7 mouse cellular contexts compared by ENCODE assay signal in the genomic region with DNA sequence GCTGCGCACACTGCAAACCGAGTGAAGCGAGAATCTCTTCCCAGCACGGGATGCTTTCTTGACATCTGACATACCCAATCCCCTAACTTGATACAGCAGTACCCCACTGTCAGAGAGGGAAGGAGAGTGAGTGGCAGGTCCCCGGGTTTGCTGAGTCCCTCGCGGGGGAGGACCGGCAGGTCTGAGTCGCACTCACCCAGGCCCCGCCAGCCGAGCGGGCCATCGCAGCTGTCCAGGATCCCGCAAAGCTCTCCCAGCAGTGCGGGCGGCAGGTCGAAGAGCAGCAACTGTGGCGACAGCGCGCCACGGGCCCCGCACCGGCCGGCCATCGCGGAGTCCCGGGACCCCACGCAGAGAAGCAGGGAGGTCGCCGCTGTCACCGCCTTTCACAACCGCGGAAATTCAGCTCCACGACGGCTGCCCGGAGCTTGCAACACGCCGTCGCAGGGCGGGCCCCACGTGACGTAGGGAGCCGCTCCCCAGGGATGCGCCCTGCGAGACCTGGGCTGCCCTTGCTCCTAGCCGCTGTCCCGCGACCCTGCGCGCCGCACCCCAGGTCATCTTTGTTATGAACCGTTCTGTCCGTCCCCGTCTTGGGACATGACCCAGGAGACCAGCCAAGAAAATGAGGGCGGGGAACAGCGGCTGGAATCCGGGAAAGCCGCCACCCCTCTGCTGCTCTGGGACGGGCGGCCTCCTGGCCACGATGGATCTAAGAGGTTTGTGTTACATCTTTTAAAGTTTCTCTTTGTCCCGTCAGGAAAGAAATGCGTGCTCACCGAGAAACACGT. TPM values are rescaled to one million over a fixed set of nuclear protein-coding genes. Genes with fewer than 3 reads are reported as not detected.
DNase-seq lines count a peak whose midpoint lies in the region; ATAC-seq and TF ChIP-seq lines count a peak whose summit lies in the region.

Gene Tmbim4 (plus strand): TSS at position 460 of the 791 bp plus-strand sequence.

- peaks cover 9% of the 10 kb centered on the region for H3K27me3 ChIP-seq in intestine, postnatal 0 days (replicated peaks; ENCODE audit: control insufficient read depth, insufficient read depth, low read length)
- peaks cover 19% of the 10 kb centered on the region for H3K27me3 ChIP-seq in limb, embryonic 12.5 days
- peaks cover 26% of the 10 kb centered on the region for H3K27me3 ChIP-seq in midbrain, embryonic 13.5 days

- peak within 1 kb of the TSS; percentile 60 for H3K4me3 ChIP-seq in intestine, postnatal 0 days (ENCODE audit: low read depth, low read length)
- H3K4me3 ChIP-seq in limb, embryonic 12.5 days (replicated peaks), result peak within 1 kb of the TSS; percentile 61
- peak within 1 kb of the TSS; percentile 47 for H3K4me3 ChIP-seq in midbrain, embryonic 13.5 days (replicated peaks)

- H3K9ac ChIP-seq in intestine, postnatal 0 days (ENCODE audit: low read depth, low read length), result peak within 1 kb of the TSS; percentile 50
- peak within 1 kb of the TSS; percentile 65 for H3K9ac ChIP-seq in limb, embryonic 12.5 days (replicated peaks)
- peak within 1 kb of the TSS; percentile 54 for H3K9ac ChIP-seq in midbrain, embryonic 13.5 days (replicated peaks)

- peak within 1 kb of the TSS; percentile 57 for H3K27ac ChIP-seq in intestine, postnatal 0 days (ENCODE audit: low read depth, low read length)
- no peak within 1 kb of the TSS for H3K27ac ChIP-seq in limb, embryonic 12.5 days
- no peak within 1 kb of the TSS for H3K27ac ChIP-seq in midbrain, embryonic 13.5 days

- no peak for TF ChIP-seq CTCF in intestine, postnatal 0 days (IDR thresholded peaks at IDR 0.05; ENCODE audit: low read depth)

- peak within 1 kb of the TSS; percentile 95 for H3K4me2 ChIP-seq in intestine, postnatal 0 days (replicated peaks; ENCODE audit: low read depth)
- peak within 1 kb of the TSS; percentile 87 for H3K4me2 ChIP-seq in limb, embryonic 12.5 days
- H3K4me2 ChIP-seq in midbrain, embryonic 13.5 days (replicated peaks), result peak within 1 kb of the TSS; percentile 73

- 2% methylated on average over 65 of the region's 65 CpGs for WGBS in intestine, postnatal 0 days
- 1% methylated on average over 65 of the region's 65 CpGs for WGBS in limb, embryonic 12.5 days
- 1% methylated on average over 65 of the region's 65 CpGs for WGBS in midbrain, embryonic 13.5 days

- peak; percentile 43 for ATAC-seq in activated CD4-positive, CD25-positive, alpha-beta regulatory T cell, adult 4 months
- peak; percentile 70 for ATAC-seq in granulocyte monocyte progenitor cell, adult 5-6 weeks (replicated peaks; ENCODE audit: poor library complexity, severe bottlenecking)
- ATAC-seq in intestine, postnatal 0 days, result peak; percentile 79
- ATAC-seq in limb, embryonic 12.5 days (ENCODE audit: insufficient number of reproducible peaks, insufficient read depth, low FRiP score, low TSS enrichment, low read depth), result peak; percentile 63; the same call in 1 of the 2 replicates
- peak; percentile 77 for ATAC-seq in midbrain, embryonic 13.5 days

- peak; percentile 59 for DNase-seq in embryo, embryonic 10.5 days (ENCODE audit: low spot score)
- DNase-seq in spleen, postnatal 10 days (ENCODE audit: low spot score in 2 of 2), result peak; percentile 77 to 84

- H3K36me3 ChIP-seq in intestine, postnatal 0 days (ENCODE audit: control insufficient read depth, insufficient read depth), result no peaks in the 10 kb centered on the region
- no peaks in the 10 kb centered on the region for H3K36me3 ChIP-seq in limb, embryonic 12.5 days
- H3K36me3 ChIP-seq in midbrain, embryonic 13.5 days, result no peaks in the 10 kb centered on the region

- no peaks in the 10 kb centered on the region for H3K9me3 ChIP-seq in intestine, postnatal 0 days (ENCODE audit: control insufficient read depth)
- no peaks in the 10 kb centered on the region for H3K9me3 ChIP-seq in limb, embryonic 12.5 days
- no peaks in the 10 kb centered on the region for H3K9me3 ChIP-seq in midbrain, embryonic 13.5 days

- H3K4me1 ChIP-seq in intestine, postnatal 0 days (replicated peaks; ENCODE audit: control insufficient read depth, insufficient read depth, low read length), result 0 out of 2 replicates have a peak, but pooled peaks cover 4% of the 10 kb centered on the region
- peaks cover 7% of the 10 kb centered on the region for H3K4me1 ChIP-seq in limb, embryonic 12.5 days (replicated peaks)
- peaks cover 11% of the 10 kb centered on the region for H3K4me1 ChIP-seq in midbrain, embryonic 13.5 days (replicated peaks)

RNA-seq across cellular contexts. Expression of gene Tmbim4, which starts in this region (rescaled TPM):
- polyA plus RNA-seq in activated CD4-positive, CD25-positive, alpha-beta regulatory T cell, adult 4 months (2017; shearing (Covaris generic)), result 100 to 1,000 TPM; 120 to 133 TPM
- total RNA-seq in granulocyte monocyte progenitor cell, adult 5-6 weeks (2014; fragmentation: Nextera tagmentation), result 87.9 and 100 TPM in 2 replicates
- total RNA-seq in granulocyte monocyte progenitor cell, adult 5-6 weeks (2017), result 100 and 140 TPM in 2 replicates
- 241 and 243 TPM in 2 replicates for polyA plus RNA-seq in intestine, postnatal 0 days (2015; fragmentation: Nextera tagmentation; extraction: Ambion mirVana)
- 66.5 and 78.7 TPM in 2 replicates for polyA plus RNA-seq in limb, embryonic 12.5 days (2016; fragmentation: Nextera tagmentation; extraction: Ambion mirVana)
- 95.0 and 98.6 TPM in 2 replicates for polyA plus RNA-seq in midbrain, embryonic 13.5 days (2015; fragmentation: Nextera tagmentation; extraction: Ambion mirVana)
